Mouse (Mus musculus): Measurements from ENCODE around the gene Ptn.

DNA sequence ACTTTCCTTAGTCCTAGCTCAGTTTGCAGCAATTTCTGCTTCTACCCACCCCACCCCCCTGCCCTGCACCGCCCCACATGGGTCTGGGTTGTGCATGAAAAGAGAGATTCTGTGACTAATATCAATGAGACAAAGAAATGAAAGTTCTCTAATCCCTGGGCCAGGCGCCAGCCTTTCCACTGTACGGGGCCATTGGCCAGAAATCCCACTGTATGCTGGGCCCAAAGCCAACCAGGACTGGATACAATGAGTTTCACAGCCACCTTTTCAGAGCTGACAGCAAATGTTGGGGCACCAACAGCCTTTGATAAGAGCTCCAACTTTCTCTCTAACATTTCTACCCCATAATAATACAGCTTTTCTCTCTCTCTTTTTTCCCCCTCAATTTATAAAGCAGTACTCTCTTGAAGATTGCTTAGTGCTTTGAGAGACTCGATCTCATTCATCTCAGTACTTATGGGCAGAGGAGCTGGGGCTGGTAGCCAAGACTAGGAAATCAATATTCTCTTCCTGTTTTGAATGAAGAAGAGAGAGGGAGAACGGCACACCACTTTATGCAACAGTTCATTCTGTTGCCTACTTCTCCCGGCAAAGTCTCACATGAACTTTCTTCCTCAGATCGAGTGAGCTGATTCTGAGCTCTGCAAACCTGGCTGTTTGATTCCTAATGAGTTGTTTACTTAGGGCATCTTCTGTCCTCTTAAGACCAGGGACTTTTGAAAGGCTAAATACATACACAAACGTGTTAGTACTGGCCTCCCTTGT lies 9.2 kb upstream of the Ptn start:
- TF ChIP-seq CTCF (IDR thresholded peaks at IDR 0.05; ENCODE audit: borderline replicate concordance, insufficient read depth, low read depth, low read length) (no peak), POLR2A (IDR thresholded peaks at IDR 0.05; ENCODE audit: borderline replicate concordance, insufficient read depth, low read length) (no peak)
